ENCODE assay signal across 9 mouse cellular contexts in the genomic region with DNA sequence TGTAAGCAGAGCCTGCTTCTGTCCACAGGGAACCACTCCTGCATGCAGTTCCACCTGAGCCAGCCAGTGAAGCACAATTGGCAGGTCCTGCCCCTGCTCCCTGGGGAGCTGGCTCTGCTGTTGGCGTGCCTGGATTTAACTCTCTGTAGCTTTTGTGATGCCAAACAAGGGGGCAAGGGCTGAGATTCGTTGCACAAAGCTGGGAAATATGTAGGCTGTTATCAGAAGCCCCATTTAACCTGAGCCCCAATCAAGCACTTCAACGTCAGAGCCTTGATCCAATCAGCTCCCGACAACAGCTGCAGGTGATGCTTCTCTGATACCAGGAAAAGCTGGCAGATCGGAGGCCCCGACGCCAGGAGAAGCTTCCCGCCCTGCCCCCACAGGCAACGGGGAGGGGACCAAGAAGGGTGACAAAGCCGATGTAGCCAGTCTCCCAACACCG. TPM values are rescaled to one million over a fixed set of nuclear protein-coding genes. Genes with fewer than 3 reads are reported as not detected.
DNase-seq lines count a peak whose midpoint lies in the region; ATAC-seq lines count a peak whose summit lies in the region.
"Had no signal": no experiment of that assay in that cellular context is flagged by ENCODE, and none has a peak within 500 bp of the region (broad histone marks: within the 10 kb centered on the region; RNA-seq: fewer than 3 reads in every experiment).

No protein-coding gene starts in this region.

- H3K27ac ChIP-seq in kidney, embryonic 15.5 days, result no peak overlapping the region
- H3K27ac ChIP-seq in forebrain, embryonic 13.5 days, result peak overlapping the region; percentile 90

- ATAC-seq in kidney, embryonic 15.5 days (replicated peaks; ENCODE audit: low FRiP score), result no peak
- peak; percentile 75 for ATAC-seq in forebrain, embryonic 13.5 days

- 0% methylated on average over 11 of the region's 11 CpGs for WGBS in kidney, embryonic 15.5 days
- WGBS in forebrain, embryonic 13.5 days, result 2% methylated on average over 11 of the region's 11 CpGs

- H3K4me3 ChIP-seq in kidney, embryonic 15.5 days (replicated peaks), result peak overlapping the region; percentile 12; the same call in 1 of the 2 replicates
- peak overlapping the region; percentile 62 for H3K4me3 ChIP-seq in forebrain, embryonic 13.5 days

- no peaks in the 10 kb centered on the region for H3K9me3 ChIP-seq in kidney, embryonic 15.5 days (replicated peaks)
- H3K9me3 ChIP-seq in forebrain, embryonic 13.5 days (replicated peaks), result no peaks in the 10 kb centered on the region

- H3K4me1 ChIP-seq in kidney, embryonic 15.5 days, result peaks cover 12% of the 10 kb centered on the region
- H3K4me1 ChIP-seq in forebrain, embryonic 13.5 days, result peaks cover 72% of the 10 kb centered on the region

- H3K9ac ChIP-seq in kidney, embryonic 15.5 days, result no peak overlapping the region
- H3K9ac ChIP-seq in forebrain, embryonic 13.5 days, result peak overlapping the region; percentile 82
- H3K9ac ChIP-seq: lung, embryonic 14.5 days had no signal

- no peaks in the 10 kb centered on the region for H3K36me3 ChIP-seq in kidney, embryonic 15.5 days
- H3K36me3 ChIP-seq in forebrain, embryonic 13.5 days (ENCODE audit: poor library complexity, severe bottlenecking), result no peaks in the 10 kb centered on the region

- H3K4me2 ChIP-seq in kidney, embryonic 15.5 days, result peak overlapping the region; percentile 33; the same call in 1 of the 2 replicates
- peak overlapping the region; percentile 84 for H3K4me2 ChIP-seq in forebrain, embryonic 13.5 days
- H3K4me2 ChIP-seq: lung, embryonic 14.5 days had no signal

- peaks cover 89% of the 10 kb centered on the region for H3K27me3 ChIP-seq in kidney, embryonic 15.5 days
- peaks cover 11% of the 10 kb centered on the region for H3K27me3 ChIP-seq in forebrain, embryonic 13.5 days

- intact Hi-C loops in gastrocnemius, postnatal 14 days (cut with DNase I; ENCODE audit: low total_unique reads), result no loop called here

- DNase-seq in kidney, postnatal 14 days, result no peak
- peak; percentile 40 to 56 for DNase-seq in layer of hippocampus, postnatal 25 days (ENCODE audit: extremely low spot score in 1 of 2, low spot score in 1 of 2)
- peak; percentile 76 for DNase-seq in retina, postnatal 1 day
- no peak for DNase-seq in lung, postnatal 4 days
- no peak for DNase-seq in kidney, postnatal 4 days
- DNase-seq in gastrocnemius, postnatal 14 days, result no peak
- DNase-seq: lung, embryonic 14.5 days had no signal

RNA-seq across cellular contexts. Expression of a gene that starts 2.5 kb away (rescaled TPM):
- polyA plus RNA-seq in kidney, embryonic 15.5 days (2015; fragmentation: Nextera tagmentation; extraction: Ambion mirVana), result 0.55 and 1.4 TPM in 2 replicates
- polyA plus RNA-seq in forebrain, embryonic 13.5 days (2015; fragmentation: Nextera tagmentation; extraction: Ambion mirVana), result 35.3 and 35.8 TPM in 2 replicates
- total RNA-seq in layer of hippocampus, postnatal 25 days (2021), result 100 to 1,000 TPM; 186 to 238 TPM
- 1 to 10 TPM in 1 of 2 experiments, under 1 TPM in 1; 0.64 to 2.4 TPM for total RNA-seq in gastrocnemius, postnatal 14 days (2021)

Comparison
In these comparisons a context has a peak if more than half of its experiments do, and no peak if none do; other contexts are left out.
1. DNase-seq: peak in layer of hippocampus, postnatal 25 days (2 of 2) and retina, postnatal 1 day (single experiment); none in kidney, postnatal 14 days (single experiment), lung, postnatal 4 days (0 of 2), kidney, postnatal 4 days (0 of 2) and gastrocnemius, postnatal 14 days (single experiment).
2. RNA of a gene that starts 2.5 kb away (total RNA-seq): 186 to 238 TPM in layer of hippocampus, postnatal 25 days; 0.64 to 2.4 TPM in gastrocnemius, postnatal 14 days; every median in the first group is over 10 times any median in the second.